Mouse (Mus musculus) cerebellum, adult (tissue): Measurements from ENCODE around the gene Emcn.

Source experiments
- ATAC-seq: cut with Nextera tagmentation; 2 replicates; pipeline ENCODE4 v1.9.2; 2017; ENCODE audit warnings: mild to moderate bottlenecking, moderate library complexity, mixed read lengths; ENCODE audit not compliant: insufficient number of reproducible peaks, low FRiP score, low TSS enrichment

The Emcn gene

DNA sequence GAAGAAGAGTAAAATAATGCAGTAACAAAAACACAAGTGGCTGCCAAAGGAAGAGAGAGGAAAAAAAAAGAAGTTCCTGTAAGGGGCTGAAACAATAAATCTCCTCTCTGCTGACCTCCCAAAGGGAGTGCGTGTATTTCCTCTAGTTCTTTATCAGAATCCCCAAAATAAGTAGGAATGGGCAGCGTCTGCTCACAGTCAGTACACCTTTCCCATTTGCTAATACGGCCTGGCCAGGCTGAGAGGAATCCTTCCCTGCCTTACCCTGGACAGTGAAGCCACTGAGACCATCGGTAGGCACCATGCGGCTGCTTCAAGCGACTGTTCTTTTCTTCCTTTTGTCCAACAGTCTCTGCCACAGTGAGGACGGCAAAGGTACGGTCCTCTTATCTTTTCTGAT lies at the start of gene Emcn:
TSS of gene Emcn (plus strand) at position 130 of the 400 bp plus-strand sequence.
- no peak for ATAC-seq

DNA sequence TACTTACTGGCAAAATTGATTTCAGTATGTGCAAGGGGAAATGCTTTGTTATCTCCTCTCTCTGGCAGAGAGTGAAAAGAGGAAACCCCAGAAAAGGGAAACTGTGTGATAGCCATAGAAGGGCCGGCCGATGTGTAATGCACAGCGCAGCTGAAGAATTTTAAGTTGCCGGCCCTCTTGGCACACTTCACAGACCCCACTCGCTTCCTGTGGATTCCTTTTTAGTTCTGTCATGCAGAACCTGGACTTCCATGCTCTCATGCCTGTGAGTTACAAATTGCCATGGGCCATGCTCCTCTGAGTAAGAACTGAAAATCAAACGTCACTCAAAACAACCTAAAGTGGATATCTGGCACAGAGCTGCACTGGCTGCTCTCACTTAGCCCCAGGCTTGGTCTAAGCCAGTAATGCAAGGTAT lies 47.7 kb upstream of the Emcn start:
- no peak for ATAC-seq

DNA sequence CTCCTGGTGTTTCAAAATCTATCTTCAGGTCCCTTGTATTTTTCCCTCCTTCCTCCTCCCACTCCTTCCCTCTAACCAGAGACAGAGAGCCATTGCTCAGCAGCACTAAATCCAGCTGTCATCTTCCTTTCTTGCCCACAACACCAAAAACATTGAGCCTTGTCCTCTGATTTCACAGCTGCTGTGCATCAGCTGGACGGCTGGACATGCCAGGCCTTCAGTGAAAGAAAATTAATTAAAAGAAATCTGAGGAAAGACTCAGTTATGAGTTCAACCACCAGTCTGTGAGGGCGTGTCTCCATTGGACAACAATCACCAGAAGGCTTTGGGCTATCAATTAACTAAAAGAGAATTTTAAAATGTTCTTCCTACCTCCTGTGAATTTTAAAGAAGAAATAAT lies 42.6 kb upstream of the Emcn start:
- no peak for ATAC-seq

DNA sequence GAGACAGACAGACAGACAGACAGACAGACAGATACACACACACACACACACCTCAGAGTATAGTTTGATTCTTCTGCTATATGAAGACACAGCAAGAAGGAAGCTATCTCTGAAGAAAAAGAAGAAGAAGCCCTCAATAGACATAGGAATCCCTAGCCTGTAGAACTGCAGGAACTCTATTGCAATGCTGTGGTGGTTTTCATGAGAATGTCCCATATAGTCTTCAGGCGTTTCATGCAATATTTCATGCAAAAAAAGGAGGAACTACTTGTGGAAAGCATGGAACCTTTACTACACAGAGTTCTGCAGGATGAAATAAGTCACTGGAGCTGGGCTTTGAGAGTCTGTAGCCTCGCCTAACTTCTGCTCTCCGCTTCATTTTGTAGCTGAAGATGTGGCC lies 40.7 kb upstream of the Emcn start:
- ATAC-seq = no peak

DNA sequence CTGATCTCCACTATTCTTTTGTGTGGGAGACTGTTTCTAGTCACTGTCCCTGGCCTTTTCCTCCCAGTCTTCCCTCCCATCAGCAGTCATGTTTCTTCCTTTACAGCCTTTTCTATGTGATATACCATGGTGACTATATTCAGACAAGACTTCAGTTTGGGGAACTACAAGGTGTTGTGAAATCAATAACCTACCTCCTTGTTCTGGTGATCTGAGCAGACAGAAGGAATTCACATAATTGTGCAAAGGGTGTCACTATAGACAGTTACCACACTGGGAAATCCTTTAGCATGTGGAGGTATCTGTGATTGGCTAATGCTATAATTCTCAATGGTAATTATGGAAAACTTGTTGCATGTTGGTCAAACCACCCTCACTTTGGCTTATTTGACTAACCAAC lies 39.7 kb upstream of the Emcn start:
- no peak for ATAC-seq

DNA sequence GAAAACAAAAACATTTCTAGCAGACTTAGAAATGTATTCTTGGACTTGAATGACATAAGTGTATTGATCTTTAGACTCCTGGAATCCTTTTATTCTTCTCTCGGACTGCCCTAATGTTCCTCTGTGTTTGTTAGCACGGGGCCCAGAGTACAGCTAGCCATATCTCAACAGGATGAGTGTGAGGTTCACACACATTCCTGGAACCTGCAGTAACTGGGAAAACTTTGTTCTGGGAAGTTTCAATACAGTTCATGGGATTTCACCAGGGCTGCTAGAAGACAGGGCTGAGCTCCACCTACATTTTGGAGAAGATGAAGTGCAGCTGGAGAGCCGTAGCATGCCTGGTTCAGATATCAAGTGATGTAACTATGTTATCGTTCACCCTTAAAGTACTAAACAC lies 38.1 kb upstream of the Emcn start:
- ATAC-seq = no peak

DNA sequence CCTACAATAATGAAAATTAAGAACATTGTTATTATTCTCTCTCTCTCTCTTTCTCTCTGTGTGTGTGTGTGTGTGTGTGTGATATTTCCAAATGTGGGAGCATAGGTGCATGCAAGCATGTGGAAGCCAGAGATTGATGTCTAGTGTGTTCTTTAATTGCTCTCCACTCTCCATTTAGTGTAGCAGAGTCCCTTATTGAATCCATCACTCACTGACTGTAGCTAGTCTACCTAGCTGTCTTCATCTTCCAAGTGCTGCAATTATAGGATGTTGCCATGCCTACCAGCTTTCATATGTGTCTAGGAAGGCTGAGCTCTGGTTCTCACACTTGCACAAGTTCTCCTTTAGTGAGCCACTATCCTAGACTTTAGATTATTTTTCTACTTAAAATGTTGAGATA lies 30.9 kb upstream of the Emcn start:
- no peak for ATAC-seq

DNA sequence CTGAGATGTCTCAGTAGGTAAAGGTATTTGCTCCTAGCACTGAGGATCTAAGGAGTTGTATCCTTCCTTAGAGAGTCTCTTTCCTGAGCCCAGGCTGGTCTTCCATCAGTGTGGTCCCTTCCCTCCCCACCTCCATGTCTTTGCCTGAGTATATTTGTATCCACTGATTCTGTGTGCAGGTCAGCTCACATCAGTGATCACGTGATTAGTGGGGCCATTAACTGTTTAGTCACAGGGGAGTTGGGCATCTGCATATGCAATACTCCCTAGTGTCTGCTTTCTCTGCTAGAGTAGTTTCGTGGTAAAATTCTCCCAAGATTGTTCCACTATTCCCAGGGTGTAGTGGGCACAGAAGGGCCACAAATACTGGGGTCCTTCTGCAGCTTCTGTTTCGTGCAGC lies 28.3 kb upstream of the Emcn start:
- no peak for ATAC-seq

DNA sequence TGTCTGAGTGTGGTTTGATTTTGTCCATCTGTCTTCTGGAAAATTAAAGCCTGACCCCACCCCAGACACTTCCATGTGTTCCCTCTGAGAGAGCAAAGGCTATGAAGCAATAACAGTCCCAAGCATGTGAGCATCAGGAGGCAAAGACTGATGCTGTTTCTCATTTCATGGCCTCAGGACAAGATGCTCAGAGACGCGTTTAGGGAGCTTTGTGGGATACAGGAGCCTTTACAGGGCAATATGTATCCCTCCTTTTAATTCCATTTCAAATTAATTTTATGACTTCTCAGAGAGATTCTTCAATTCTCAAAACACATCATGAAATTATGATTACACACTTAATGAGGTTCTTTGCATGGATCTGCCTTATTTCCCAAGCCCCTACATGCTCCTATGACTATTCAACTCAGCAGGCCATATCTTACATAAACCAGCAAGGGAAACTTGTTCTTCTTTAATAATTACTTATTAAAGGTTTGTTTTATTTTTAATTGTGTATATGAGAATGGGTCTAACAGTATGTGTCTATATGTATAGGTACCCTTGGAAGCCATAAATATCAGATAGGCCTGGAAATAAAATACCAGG lies 27.0 kb upstream of the Emcn start:
- ATAC-seq = no peak

DNA sequence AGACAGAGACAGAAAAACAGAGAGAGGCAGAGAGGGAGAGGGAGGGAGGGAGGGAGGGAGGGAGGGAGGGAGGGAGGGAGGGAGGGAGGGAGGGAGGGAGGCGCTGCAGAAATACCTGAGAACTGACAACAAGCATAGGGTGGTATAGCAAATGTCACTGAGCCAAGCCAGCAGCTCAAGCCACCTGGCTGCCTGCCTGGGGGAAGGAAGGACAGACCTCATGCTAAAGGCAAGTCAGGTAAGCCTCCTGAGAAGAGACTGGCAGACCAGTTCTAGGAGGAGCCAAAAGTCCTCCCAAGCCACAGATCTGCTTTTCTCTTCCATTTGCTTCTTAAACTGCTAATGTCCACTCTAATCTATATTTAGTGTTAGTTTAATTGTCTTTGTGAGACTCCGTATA lies 22.5 kb upstream of the Emcn start:
- no peak for ATAC-seq

DNA sequence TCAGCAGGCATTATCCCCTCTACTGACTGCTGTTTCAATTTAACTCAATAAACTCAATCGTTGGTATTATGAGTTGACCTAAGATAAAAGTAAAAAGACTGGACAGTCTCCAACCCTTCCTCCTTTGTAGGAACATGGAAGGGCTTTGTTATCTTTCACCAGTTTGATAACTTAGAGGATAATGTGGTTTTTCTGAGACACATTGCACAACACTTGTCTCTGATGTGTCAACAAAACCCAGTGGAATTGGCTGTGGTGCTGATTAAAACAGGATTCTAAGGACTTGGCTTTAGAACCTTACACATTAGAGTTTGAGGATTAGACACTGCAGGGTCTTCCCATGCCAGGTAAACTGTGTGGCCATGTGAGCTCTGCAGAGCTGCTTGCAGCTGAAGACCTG lies 20.9 kb upstream of the Emcn start:
- ATAC-seq = no peak

DNA sequence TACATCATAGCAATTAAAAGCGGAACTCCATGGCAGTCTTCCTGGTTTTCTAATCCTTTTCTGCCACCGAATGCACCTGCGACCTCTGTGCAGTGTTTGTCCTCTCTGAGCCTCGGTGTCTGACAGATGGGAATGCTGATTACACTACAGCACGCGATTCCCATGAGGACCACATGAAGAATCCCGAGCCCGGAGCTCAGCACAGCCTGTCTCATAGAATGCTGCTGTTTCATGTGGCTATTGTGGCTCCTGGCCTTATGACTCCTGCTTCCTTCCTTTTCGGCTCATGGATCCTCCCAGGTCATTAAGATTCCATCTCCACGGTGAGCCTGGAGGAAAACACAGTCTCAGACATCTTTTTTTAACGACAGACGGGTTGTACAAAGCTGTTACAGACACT lies 18.6 kb upstream of the Emcn start:
- no peak for ATAC-seq

DNA sequence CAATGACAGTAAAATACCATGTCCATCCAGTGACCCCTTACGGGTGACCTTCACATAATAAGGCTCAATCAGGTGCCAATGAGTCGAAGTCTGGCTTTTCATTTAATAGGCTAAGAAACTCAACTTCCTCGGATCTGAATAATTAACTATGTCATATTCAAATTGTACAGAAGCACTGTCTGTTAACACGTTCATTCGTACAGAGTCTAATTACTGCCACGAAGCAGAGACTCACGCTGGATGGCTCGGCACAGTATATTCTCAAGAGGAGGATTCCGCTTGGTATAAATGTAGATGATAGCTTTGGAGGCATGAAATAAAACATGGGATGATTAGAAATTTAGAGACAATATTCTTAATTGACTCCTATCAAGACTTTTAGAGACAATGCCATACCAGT lies 11.0 kb upstream of the Emcn start:
- ATAC-seq = no peak

DNA sequence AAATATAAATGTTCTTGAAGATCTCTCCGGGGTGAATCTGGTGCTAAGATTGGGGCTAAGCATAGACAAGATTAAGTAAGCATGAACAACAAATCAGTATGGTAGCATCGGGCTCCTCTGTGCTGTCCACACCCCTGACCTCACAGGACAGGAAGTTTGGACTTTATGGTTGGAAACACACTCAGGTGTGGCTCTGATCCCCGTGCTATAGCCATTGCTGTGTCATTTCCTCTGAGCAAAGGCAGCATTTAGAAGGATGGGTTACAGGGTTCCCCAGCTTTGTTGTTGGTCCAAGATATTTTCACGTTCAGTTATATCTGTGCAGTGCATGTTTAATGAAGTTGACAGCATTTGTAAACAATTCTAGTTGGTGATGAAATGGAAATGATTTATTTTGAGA lies 9.9 kb upstream of the Emcn start:
- ATAC-seq = no peak

DNA sequence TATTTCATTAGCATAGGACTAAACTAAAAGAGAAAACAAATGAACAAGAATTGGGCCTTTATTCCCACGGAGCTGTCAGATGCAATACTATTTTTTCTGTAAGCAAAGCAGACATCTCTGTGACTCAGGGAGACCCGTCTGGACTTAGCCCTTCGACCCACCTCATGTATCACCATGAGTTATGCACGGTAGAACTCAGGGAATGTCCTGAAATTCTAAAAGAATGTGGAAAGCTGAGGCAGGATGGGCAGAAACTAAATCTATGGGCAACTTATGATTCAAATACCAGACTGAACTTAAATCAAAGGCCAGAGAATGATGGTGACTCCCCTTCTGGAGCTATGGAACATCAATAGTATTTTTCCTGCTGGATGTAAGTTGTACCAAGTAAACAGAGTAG lies 8.3 kb upstream of the Emcn start:
- ATAC-seq = no peak

DNA sequence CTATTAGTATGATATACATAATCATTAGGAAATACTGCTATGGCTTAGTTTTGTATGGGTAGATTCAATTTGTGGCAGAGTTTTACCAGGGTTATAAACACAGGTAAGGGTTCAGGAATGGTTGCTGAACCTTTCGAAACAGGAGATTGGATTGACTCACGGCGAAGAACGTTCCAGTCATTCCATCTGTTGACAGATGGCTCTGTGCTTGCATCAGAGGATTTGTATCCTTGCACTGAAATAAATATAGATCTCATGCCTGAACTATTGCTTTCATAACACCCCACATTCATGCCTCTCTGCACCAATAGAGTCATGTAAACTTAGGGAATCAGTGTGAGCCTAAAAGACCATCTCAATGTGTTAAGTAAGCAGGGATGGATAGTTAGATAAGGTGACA lies 4.9 kb upstream of the Emcn start:
- ATAC-seq = peak; percentile 92

DNA sequence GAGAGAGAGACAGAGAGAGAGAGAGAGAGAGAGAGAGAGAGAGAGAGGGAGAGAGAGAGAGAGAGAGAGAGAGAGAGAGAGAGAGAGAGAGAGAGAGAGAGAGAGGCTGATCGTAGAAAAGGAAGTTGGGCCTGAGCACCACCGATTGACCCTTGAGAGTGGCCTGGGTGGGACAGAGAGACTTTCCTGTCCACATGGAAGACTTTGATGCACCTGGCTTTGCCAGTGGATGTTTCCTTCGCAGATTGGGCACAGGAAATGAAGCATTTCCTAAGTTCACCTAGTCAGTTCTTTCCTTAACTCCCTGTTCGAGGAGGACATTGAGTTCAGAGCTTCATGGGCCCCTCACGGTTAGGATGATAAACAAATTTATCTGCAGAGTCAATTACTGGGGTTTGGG lies 2.6 kb downstream of the Emcn start:
- no peak for ATAC-seq

DNA sequence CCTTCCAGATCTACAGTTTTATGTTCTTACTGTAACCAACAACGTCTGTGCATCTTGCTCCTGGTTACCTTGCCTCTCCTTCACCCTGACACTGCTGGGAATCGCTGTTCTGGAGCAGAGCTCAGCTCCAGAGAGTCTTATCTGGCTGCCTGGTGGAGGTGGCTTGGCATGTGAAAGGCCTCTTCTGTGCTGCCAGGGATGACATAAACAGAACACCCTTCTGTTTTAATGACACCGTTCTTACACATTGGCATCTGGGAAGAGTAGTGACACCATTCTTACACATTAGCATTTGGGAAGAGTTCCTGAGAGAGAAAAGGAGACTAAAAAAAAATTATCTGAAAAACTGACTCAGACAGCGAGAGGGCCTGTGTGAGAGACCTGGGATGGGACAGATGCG lies 11.0 kb downstream of the Emcn start:
- peak; percentile 56; the same call in 1 of the 2 replicates for ATAC-seq

DNA sequence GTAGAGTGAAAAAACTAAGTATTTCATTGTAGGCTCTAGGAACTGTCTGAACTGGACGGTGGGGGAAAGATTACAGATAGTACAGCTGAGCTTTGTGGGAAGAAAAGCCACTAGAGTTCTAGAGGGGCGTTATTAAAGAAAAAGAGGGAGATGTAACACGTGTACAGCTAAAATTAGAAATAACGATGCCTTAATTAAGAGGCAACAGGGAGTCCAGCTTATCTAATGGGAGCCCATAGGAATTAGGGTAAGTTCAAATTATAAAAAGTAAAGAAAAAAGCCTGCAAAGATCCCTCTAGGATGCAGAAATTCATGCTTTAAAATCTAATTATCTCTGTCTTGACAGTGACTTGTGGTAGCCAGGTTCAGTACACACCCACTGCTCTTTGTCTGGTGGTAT lies 15.8 kb downstream of the Emcn start:
- ATAC-seq = no peak

DNA sequence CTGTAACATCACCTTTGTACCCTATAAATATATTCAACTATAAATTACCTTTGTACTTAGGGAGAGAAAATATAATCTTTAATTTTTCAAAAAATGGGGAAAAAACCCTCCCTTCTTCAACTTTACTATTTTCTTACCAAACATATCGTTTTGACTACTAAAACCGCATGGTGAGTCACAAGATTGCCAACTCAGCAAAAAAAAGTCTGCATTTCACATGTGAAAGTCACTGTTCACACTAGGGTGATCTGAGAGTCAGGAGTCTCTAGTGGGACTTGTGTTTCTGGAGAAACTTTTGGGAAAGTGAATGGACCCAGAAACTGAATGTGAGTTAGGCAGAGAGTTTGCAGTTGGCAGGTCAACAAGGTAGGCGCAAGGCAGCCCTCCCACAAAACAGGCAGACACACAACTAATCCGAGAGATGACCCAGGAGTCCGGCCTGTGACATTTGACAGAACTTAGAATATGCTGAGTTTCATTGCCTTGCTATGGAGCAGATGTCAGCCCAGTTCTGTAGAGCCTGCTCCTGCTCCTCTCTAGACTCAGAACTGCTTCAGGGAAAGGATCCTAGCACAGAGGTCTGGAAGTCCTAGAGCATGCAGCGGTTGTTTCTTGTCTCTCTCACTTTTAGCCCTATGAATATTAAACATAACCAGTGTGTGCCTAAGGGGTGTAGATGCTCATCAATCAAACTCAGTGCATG lies 26.4 kb downstream of the Emcn start:
- ATAC-seq = peak; percentile 62

DNA sequence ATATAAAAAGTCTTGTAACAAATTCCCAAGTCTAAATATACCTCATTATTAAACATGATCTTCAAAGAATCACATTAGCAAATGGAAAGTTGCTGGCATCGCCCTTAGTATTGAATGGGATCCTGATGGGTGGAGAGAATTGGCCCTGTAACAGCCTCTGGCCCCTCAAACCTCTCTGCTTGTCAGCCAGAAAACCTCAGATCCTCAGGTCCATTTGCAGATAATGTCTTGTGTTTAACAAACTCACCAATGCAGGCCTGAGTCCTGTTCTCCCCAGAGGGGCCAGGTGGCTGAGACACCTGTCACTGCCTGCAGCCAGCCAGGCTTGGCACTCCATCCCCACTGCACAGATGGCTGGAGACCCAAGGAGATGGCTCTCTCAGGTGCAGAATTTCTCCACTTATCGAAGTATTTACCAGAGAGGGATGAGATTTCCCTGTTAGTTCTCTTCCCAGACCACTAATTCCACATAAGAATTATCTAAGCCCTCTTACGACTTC lies 27.0 kb downstream of the Emcn start:
- peak; percentile 98 for ATAC-seq

DNA sequence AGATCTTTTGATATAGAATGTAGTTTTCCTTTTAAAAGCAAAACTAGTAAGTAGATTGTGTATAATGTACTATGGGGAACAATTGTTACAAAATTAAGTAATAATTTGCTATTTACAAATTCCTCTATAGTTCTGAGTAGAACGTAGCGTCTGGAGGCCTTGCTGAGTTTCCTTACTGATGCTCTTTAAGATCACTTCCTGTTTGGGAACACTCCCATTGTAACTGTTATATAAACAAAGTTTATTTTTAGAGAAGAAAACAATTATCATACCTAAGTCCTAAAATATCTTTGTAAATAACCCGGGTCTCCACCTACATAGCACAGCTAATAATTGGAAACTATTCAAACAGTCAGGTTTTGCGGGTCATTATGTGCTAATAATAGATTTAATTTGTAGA lies 32.0 kb downstream of the Emcn start:
- no peak for ATAC-seq
